Comparison of ENCODE assay signal across 8 mouse cellular contexts in genomic region chr8:104247908-104248275, GRCm38 (mm10). TPM values are rescaled to one million over a fixed set of nuclear protein-coding genes. Genes with fewer than 3 reads are reported as not detected.
DNase-seq lines count a peak whose midpoint lies in the region; ATAC-seq and TF ChIP-seq lines count a peak whose summit lies in the region.

No protein-coding gene starts in this region.

- H3K4me3 ChIP-seq in testis, adult 2 months (ENCODE audit: control insufficient read depth, low read depth, low read length), result peak overlapping the region; percentile 92
- H3K4me3 ChIP-seq in heart, embryonic 14.5 days (ENCODE audit: control insufficient read depth in 1 of 2, insufficient read depth in 1 of 2, low read depth in 1 of 2, low read length in 2 of 2), result peak overlapping the region; percentile 84 to 93
- H3K4me3 ChIP-seq in limb, embryonic 12.5 days (replicated peaks), result peak overlapping the region; percentile 82
- peak overlapping the region; percentile 98 for H3K4me3 ChIP-seq in midbrain, embryonic 16.5 days (ENCODE audit: low read depth, low read length)

- DNase-seq in testis, postnatal 10 days (ENCODE audit: low spot score), result no peak
- peak; percentile 49 for DNase-seq in cerebellum, adult 11-12 months
- DNase-seq in left cerebral cortex, adult 11 months (ENCODE audit: low spot score), result no peak
- no peak for DNase-seq in yolk sac, embryonic 10.5 days (ENCODE audit: low spot score)

- H3K9ac ChIP-seq in heart, embryonic 14.5 days (ENCODE audit: low read length), result peak overlapping the region; percentile 90
- H3K9ac ChIP-seq in limb, embryonic 12.5 days (replicated peaks), result peak overlapping the region; percentile 71
- H3K9ac ChIP-seq in midbrain, embryonic 16.5 days (ENCODE audit: low read depth, low read length), result peak overlapping the region; percentile 91

- WGBS in heart, embryonic 14.5 days, result 4% methylated on average over 11 of the region's 11 CpGs
- 4% methylated on average over 11 of the region's 11 CpGs for WGBS in limb, embryonic 12.5 days
- WGBS in midbrain, embryonic 16.5 days, result 3% methylated on average over 11 of the region's 11 CpGs

- TF ChIP-seq POLR2A in testis, adult 2 months (IDR thresholded peaks at IDR 0.05; ENCODE audit: control insufficient read depth, low read depth, low read length), result no peak

- H3K4me1 ChIP-seq in testis, adult 2 months (ENCODE audit: control insufficient read depth, insufficient read depth, low read length), result peaks cover 11% of the 10 kb centered on the region
- H3K4me1 ChIP-seq in heart, embryonic 14.5 days (ENCODE audit: control insufficient read depth in 2 of 2, insufficient read depth in 2 of 2, low read length in 2 of 2), result peaks cover 10 to 20% of the 10 kb centered on the region in 2 experiments
- peaks cover 18% of the 10 kb centered on the region for H3K4me1 ChIP-seq in limb, embryonic 12.5 days (replicated peaks)
- peaks cover 24% of the 10 kb centered on the region for H3K4me1 ChIP-seq in midbrain, embryonic 16.5 days (ENCODE audit: control insufficient read depth, insufficient read depth, low read length)

- H3K27me3 ChIP-seq in testis, adult 2 months (ENCODE audit: control insufficient read depth, insufficient read depth, low read length), result no peaks in the 10 kb centered on the region
- H3K27me3 ChIP-seq in heart, embryonic 14.5 days (ENCODE audit: control insufficient read depth, insufficient read depth, low read length), result no peaks in the 10 kb centered on the region
- H3K27me3 ChIP-seq in limb, embryonic 12.5 days, result no peaks in the 10 kb centered on the region
- no peaks in the 10 kb centered on the region for H3K27me3 ChIP-seq in midbrain, embryonic 16.5 days (ENCODE audit: control insufficient read depth, insufficient read depth, low read depth, low read length)

- peaks cover 1% of the 10 kb centered on the region for H3K36me3 ChIP-seq in testis, adult 2 months (ENCODE audit: control insufficient read depth, insufficient read depth, low read length)
- H3K36me3 ChIP-seq in heart, embryonic 14.5 days (ENCODE audit: control insufficient read depth, insufficient read depth, low read length), result peaks cover 22% of the 10 kb centered on the region
- H3K36me3 ChIP-seq in limb, embryonic 12.5 days, result peaks cover 13% of the 10 kb centered on the region
- peaks cover 5% of the 10 kb centered on the region; the same call in 1 of the 2 replicates for H3K36me3 ChIP-seq in midbrain, embryonic 16.5 days (ENCODE audit: control insufficient read depth, insufficient read depth, low read length)

- H3K27ac ChIP-seq in testis, adult 2 months (ENCODE audit: control insufficient read depth, insufficient read depth, low read depth, low read length), result peak overlapping the region; percentile 60
- 0 out of 4 replicates have a peak overlapping the region, but pooled peaks of 1 of the 2 experiments have one; percentile 26 for H3K27ac ChIP-seq in heart, embryonic 14.5 days (replicated peaks in 1 of 2; ENCODE audit: control insufficient read depth in 1 of 2, insufficient read depth in 1 of 2, low read depth in 2 of 2, low read length in 2 of 2)
- H3K27ac ChIP-seq in limb, embryonic 12.5 days, result no peak overlapping the region
- H3K27ac ChIP-seq in midbrain, embryonic 16.5 days (ENCODE audit: low read length), result peak overlapping the region; percentile 72

- no peak for ATAC-seq in heart, embryonic 14.5 days (ENCODE audit: insufficient number of reproducible peaks, insufficient read depth, low FRiP score, low read depth)
- ATAC-seq in limb, embryonic 12.5 days (ENCODE audit: insufficient number of reproducible peaks, insufficient read depth, low FRiP score, low TSS enrichment, low read depth), result no peak
- peak; percentile 18 for ATAC-seq in midbrain, embryonic 16.5 days

- H3K4me2 ChIP-seq in heart, embryonic 14.5 days (ENCODE audit: low read length), result peak overlapping the region; percentile 89
- peak overlapping the region; percentile 84 for H3K4me2 ChIP-seq in limb, embryonic 12.5 days
- peak overlapping the region; percentile 93 for H3K4me2 ChIP-seq in midbrain, embryonic 16.5 days (ENCODE audit: low read length)

- TF ChIP-seq CTCF in testis, adult 2 months (IDR thresholded peaks at IDR 0.05; ENCODE audit: control insufficient read depth, insufficient read depth, insufficient replicate concordance, low read depth, low read length), result no peak

- H3K9me3 ChIP-seq in heart, embryonic 14.5 days (ENCODE audit: control insufficient read depth, low read length), result no peaks in the 10 kb centered on the region
- no peaks in the 10 kb centered on the region for H3K9me3 ChIP-seq in limb, embryonic 12.5 days
- no peaks in the 10 kb centered on the region for H3K9me3 ChIP-seq in midbrain, embryonic 16.5 days (replicated peaks; ENCODE audit: control insufficient read depth, low read length, poor library complexity, severe bottlenecking)

RNA-seq across cellular contexts. Expression of gene Tk2, which starts 0.5 kb away (rescaled TPM):
- 10.6 and 11.1 TPM in 2 replicates for polyA plus RNA-seq in testis, adult 2 months (2012; rRNA removed)
- polyA plus RNA-seq in heart, embryonic 14.5 days (2014; fragmentation: Nextera tagmentation; extraction: Ambion mirVana), result 12.9 and 13.7 TPM in 2 replicates
- 22.1 and 26.0 TPM in 2 replicates for polyA plus RNA-seq in limb, embryonic 12.5 days (2016; fragmentation: Nextera tagmentation; extraction: Ambion mirVana)
- polyA plus RNA-seq in midbrain, embryonic 16.5 days (2015; fragmentation: Nextera tagmentation; extraction: Ambion mirVana), result 46.3 and 51.5 TPM in 2 replicates

RNA-seq across cellular contexts. Expression of gene Cklf, which starts 2.8 kb away (rescaled TPM):
- 133 and 164 TPM in 2 replicates for polyA plus RNA-seq in testis, adult 2 months (2012; rRNA removed)
- 27.9 and 30.8 TPM in 2 replicates for polyA plus RNA-seq in heart, embryonic 14.5 days (2014; fragmentation: Nextera tagmentation; extraction: Ambion mirVana)
- polyA plus RNA-seq in limb, embryonic 12.5 days (2016; fragmentation: Nextera tagmentation; extraction: Ambion mirVana), result 48.6 and 52.2 TPM in 2 replicates
- polyA plus RNA-seq in midbrain, embryonic 16.5 days (2015; fragmentation: Nextera tagmentation; extraction: Ambion mirVana), result 34.7 and 37.1 TPM in 2 replicates

RNA-seq across cellular contexts. Expression of gene Cmtm2a, which starts 45.1 kb away (rescaled TPM):
- 974 and 1,262 TPM in 2 replicates for polyA plus RNA-seq in testis, adult 2 months (2012; rRNA removed)
- polyA plus RNA-seq in heart, embryonic 14.5 days (2014; fragmentation: Nextera tagmentation; extraction: Ambion mirVana), result not detected in 2 replicates
- not detected in 2 replicates for polyA plus RNA-seq in limb, embryonic 12.5 days (2016; fragmentation: Nextera tagmentation; extraction: Ambion mirVana)
- not detected in 2 replicates for polyA plus RNA-seq in midbrain, embryonic 16.5 days (2015; fragmentation: Nextera tagmentation; extraction: Ambion mirVana)

Comparison
In these comparisons a context has a peak if more than half of its experiments do, and no peak if none do; other contexts are left out.
1. RNA of gene Cmtm2a, which starts 45.1 kb away (polyA plus RNA-seq): 974 to 1,262 TPM in testis, adult 2 months; not detected in heart, embryonic 14.5 days, not detected in limb, embryonic 12.5 days and not detected in midbrain, embryonic 16.5 days; every median in the first group is over 100 times any median in the second.
2. Peak in every context shown above with its lines, with median percentiles within 50 percentile points of each other: H3K4me3 ChIP-seq, H3K4me2 ChIP-seq and H3K9ac ChIP-seq.